Mouse (Mus musculus): ENCODE results near the gene Cfl1. TPM values are rescaled to one million over a fixed set of nuclear protein-coding genes. Genes with fewer than 3 reads are reported as not detected.

Cfl1 gene
- polyA plus RNA-seq, 1 experiment from 2014 or later = 2,278 TPM

GRCm38 (mm10) chr19:5512091-5513004, 22.1 kb downstream of the Cfl1 start:
- WGBS = 83% methylated on average over 12 of the region's 12 CpGs
- Histone ChIP-seq H3K9ac (no peak overlapping the region), H3K4me3 (replicated peaks) (no peak overlapping the region), H3K27me3 (no peaks in the 10 kb centered on the region), H3K4me2 (replicated peaks) (no peak overlapping the region), H3K4me1 (peaks cover 18% of the 10 kb centered on the region), H3K36me3 (no peaks in the 10 kb centered on the region), H3K27ac (replicated peaks) (no peak overlapping the region), H3K9me3 (replicated peaks) (no peaks in the 10 kb centered on the region)
- no peak for ATAC-seq (ENCODE audit: insufficient number of reproducible peaks, low FRiP score, low TSS enrichment, low read depth)

DNA sequence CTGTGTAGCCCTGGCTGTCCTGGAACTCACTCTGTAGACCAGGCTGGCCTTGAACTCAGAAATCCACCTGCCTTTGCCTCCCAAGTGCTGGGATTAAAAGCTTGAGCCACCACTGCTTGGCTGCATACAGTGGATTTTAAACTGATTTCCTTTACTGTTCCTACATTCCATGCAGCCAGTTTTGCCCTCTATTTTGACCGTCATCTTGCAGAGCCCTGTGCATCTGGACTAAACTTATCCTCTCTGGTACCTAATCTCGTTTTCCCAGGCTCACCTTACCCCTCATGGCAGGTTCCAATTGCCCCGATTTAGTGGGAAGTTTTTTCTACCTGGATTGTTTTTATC, 22.7 kb downstream of the Cfl1 start:
- no peak for ATAC-seq (ENCODE audit: insufficient number of reproducible peaks, low FRiP score, low TSS enrichment, low read depth)

GRCm38 (mm10) chr19:5515840-5516777, 25.9 kb downstream of the Cfl1 start:
- Histone ChIP-seq H3K4me3 (replicated peaks) (no peak overlapping the region), H3K27ac (replicated peaks) (no peak overlapping the region), H3K9ac (no peak overlapping the region), H3K4me1 (peaks cover 2% of the 10 kb centered on the region; the same call in 1 of the 2 replicates), H3K36me3 (no peaks in the 10 kb centered on the region), H3K27me3 (no peaks in the 10 kb centered on the region), H3K9me3 (replicated peaks) (no peaks in the 10 kb centered on the region), H3K4me2 (replicated peaks) (no peak overlapping the region)
- 83% methylated on average over 7 of the region's 7 CpGs for WGBS
- no peak for ATAC-seq (ENCODE audit: insufficient number of reproducible peaks, low FRiP score, low TSS enrichment, low read depth)

More for the DNA sequence above, 22.7 kb downstream of the Cfl1 start:
- WGBS = 80% methylated on average over 3 of the region's 3 CpGs
- Histone ChIP-seq H3K9me3 (replicated peaks) (no peaks in the 10 kb centered on the region), H3K4me1 (peaks cover 18% of the 10 kb centered on the region), H3K9ac (no peak overlapping the region), H3K4me2 (replicated peaks) (no peak overlapping the region), H3K27me3 (no peaks in the 10 kb centered on the region), H3K36me3 (no peaks in the 10 kb centered on the region), H3K4me3 (replicated peaks) (no peak overlapping the region), H3K27ac (replicated peaks) (no peak overlapping the region)

- H3K36me3 ChIP-seq = no peaks in the 10 kb centered on the region
- 75% methylated on average over 8 of the region's 8 CpGs for WGBS
- no peak for ATAC-seq (ENCODE audit: insufficient number of reproducible peaks, low FRiP score, low TSS enrichment, low read depth)
Observed at GRCm38 (mm10) chr19:5516906-5517505, 26.8 kb downstream of the Cfl1 start.

GRCm38 (mm10) chr19:5518721-5519120, 28.5 kb downstream of the Cfl1 start:
- Histone ChIP-seq H3K9me3 (replicated peaks) (no peaks in the 10 kb centered on the region), H3K9ac (no peak overlapping the region), H3K36me3 (no peaks in the 10 kb centered on the region), H3K27ac (replicated peaks) (no peak overlapping the region), H3K4me1 (no peaks in the 10 kb centered on the region), H3K27me3 (no peaks in the 10 kb centered on the region), H3K4me2 (replicated peaks) (no peak overlapping the region), H3K4me3 (replicated peaks) (no peak overlapping the region)
- ATAC-seq (ENCODE audit: insufficient number of reproducible peaks, low FRiP score, low TSS enrichment, low read depth) = no peak
- 85% methylated on average over 3 of the region's 3 CpGs for WGBS

More at GRCm38 (mm10) chr19:5516906-5517505, 26.8 kb downstream of the Cfl1 start:
- Histone ChIP-seq H3K9ac (no peak overlapping the region), H3K4me1 (no peaks in the 10 kb centered on the region), H3K27ac (replicated peaks) (no peak overlapping the region), H3K4me2 (replicated peaks) (no peak overlapping the region), H3K4me3 (replicated peaks) (no peak overlapping the region), H3K27me3 (no peaks in the 10 kb centered on the region), H3K9me3 (replicated peaks) (no peaks in the 10 kb centered on the region)

DNA sequence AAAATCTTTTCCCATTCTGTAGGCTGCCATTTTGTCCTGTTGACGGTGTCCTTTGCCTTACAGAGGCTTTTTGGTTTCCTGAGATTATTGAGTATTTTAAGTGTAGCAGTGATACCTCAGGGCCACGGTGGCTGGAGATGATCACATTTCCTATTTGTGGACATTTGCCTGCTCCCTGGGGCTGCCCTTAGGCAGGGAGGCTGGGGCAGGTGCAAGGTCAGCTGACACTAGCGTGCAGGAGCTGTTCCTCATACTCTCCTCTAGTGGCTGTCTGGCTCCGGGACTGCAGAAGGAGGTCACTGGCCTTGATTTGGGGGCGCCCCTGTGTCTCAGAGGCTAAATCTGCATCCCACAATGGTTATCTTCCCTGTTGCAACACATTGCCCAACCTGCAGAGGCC, 34.9 kb downstream of the Cfl1 start:
- Histone ChIP-seq H3K27ac (replicated peaks) (no peak overlapping the region), H3K9ac (no peak overlapping the region)
- 70% methylated on average over 5 of the region's 5 CpGs for WGBS

DNA sequence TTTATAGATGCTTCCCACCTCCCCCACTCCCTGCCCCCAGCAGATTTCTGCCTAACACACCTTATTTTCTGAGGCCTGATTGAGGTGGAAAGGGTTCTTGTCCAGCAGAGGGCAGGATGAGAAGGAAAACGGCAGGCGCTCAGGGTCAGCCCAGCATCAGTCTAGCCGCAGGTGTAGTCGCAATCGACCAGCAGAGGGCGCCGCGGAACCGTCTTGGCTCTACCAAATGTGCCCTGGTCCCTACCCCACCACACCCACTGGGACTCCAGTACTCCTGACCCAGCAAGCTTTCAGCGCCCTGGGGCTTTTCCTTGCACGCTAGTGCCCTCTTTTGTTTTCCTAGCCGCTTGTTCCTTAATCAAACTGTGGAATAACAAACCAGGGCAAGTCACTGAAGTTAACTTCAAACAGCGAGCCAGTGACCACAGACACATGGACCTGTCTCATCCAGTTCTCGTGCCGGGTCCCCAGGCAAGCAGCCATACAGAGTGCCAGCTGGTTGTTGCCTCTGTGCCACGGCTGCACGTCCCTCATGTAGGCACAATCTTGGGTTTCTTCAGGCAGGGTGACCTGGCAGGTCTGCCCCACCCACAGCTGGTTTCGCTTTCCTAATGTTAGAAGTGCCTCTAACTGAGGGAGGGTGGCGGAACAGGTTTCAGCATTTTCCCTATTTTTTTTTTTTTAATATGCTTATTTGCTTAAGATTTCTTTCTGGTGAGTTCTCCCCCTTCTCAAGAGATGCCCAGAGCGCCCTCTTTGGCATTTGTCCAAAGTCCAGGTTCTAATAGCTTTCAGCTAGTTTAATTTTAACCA, 39.3 kb downstream of the Cfl1 start:
- H3K36me3 ChIP-seq = no peaks in the 10 kb centered on the region
- peaks cover 18% of the 10 kb centered on the region for H3K4me1 ChIP-seq
- peaks cover 3% of the 10 kb centered on the region; the same call in 1 of the 2 replicates for H3K27me3 ChIP-seq
- ATAC-seq (ENCODE audit: insufficient number of reproducible peaks, low FRiP score, low TSS enrichment, low read depth) = peak; percentile 92
- WGBS = 6% methylated on average over 20 of the region's 20 CpGs
- no peaks in the 10 kb centered on the region for H3K9me3 ChIP-seq (replicated peaks)
- peak overlapping the region; percentile 32 for H3K4me3 ChIP-seq (replicated peaks)
- H3K27ac ChIP-seq (replicated peaks) = peak overlapping the region; percentile 77
- H3K4me2 ChIP-seq (replicated peaks) = peak overlapping the region; percentile 49
- no peak overlapping the region for H3K9ac ChIP-seq

More for the DNA sequence above, 34.9 kb downstream of the Cfl1 start:
- peaks cover 15% of the 10 kb centered on the region for H3K4me1 ChIP-seq
- H3K36me3 ChIP-seq = no peaks in the 10 kb centered on the region
- H3K27me3 ChIP-seq = peaks cover under 1% of the 10 kb centered on the region; the same call in 1 of the 2 replicates
- no peak for ATAC-seq (ENCODE audit: insufficient number of reproducible peaks, low FRiP score, low TSS enrichment, low read depth)
- H3K4me2 ChIP-seq (replicated peaks) = no peak overlapping the region
- no peaks in the 10 kb centered on the region for H3K9me3 ChIP-seq (replicated peaks)
- no peak overlapping the region for H3K4me3 ChIP-seq (replicated peaks)

GRCm38 (mm10) chr19:5530138-5530524, 39.9 kb downstream of the Cfl1 start:
- Histone ChIP-seq H3K4me1 (peaks cover 18% of the 10 kb centered on the region), H3K9ac (no peak overlapping the region), H3K4me2 (replicated peaks) (peak overlapping the region; percentile 49), H3K4me3 (replicated peaks) (peak overlapping the region; percentile 32), H3K27ac (replicated peaks) (peak overlapping the region; percentile 77), H3K36me3 (no peaks in the 10 kb centered on the region), H3K27me3 (peaks cover 3% of the 10 kb centered on the region; the same call in 1 of the 2 replicates), H3K9me3 (replicated peaks) (no peaks in the 10 kb centered on the region)
- ATAC-seq (ENCODE audit: insufficient number of reproducible peaks, low FRiP score, low TSS enrichment, low read depth) = no peak
- WGBS = 42% methylated on average over 7 of the region's 7 CpGs

DNA sequence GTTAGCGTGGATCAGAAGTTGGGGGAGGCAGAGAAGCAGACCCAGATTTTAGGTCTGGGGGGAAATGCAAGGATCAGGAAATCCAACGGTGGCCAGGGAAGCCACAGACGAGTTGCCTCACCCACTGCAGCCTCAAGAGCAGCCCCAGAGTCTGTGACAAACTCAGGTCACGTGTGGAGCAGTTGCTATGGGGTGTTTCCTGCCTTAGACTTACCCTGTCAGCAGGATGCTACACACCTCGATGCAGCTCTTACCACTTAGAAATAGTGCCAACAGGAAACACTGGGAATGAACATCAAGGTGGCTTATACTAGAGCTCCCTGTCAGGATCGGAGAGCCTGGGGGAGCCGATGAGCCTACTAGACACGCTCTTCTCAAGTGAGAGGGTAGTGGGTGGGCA, 42.3 kb downstream of the Cfl1 start:
- Histone ChIP-seq H3K4me3 (replicated peaks) (no peak overlapping the region), H3K4me2 (replicated peaks) (no peak overlapping the region), H3K9me3 (replicated peaks) (no peaks in the 10 kb centered on the region), H3K9ac (no peak overlapping the region), H3K27ac (replicated peaks) (0 out of 2 replicates have a peak overlapping the region, but pooled peaks have one; percentile 17), H3K36me3 (no peaks in the 10 kb centered on the region), H3K27me3 (peaks cover 3% of the 10 kb centered on the region; the same call in 1 of the 2 replicates), H3K4me1 (peaks cover 18% of the 10 kb centered on the region)
- WGBS = 53% methylated on average over 8 of the region's 8 CpGs
- ATAC-seq (ENCODE audit: insufficient number of reproducible peaks, low FRiP score, low TSS enrichment, low read depth) = no peak

GRCm38 (mm10) chr19:5538786-5539185, 48.5 kb downstream of the Cfl1 start:
- Histone ChIP-seq H3K36me3 (no peaks in the 10 kb centered on the region), H3K27me3 (no peaks in the 10 kb centered on the region), H3K4me1 (peaks cover 14% of the 10 kb centered on the region; the same call in 1 of the 2 replicates), H3K9me3 (replicated peaks) (no peaks in the 10 kb centered on the region), H3K9ac (no peak overlapping the region), H3K27ac (replicated peaks) (peak overlapping the region; percentile 69), H3K4me2 (replicated peaks) (no peak overlapping the region), H3K4me3 (replicated peaks) (no peak overlapping the region)
- 58% methylated on average over 8 of the region's 8 CpGs for WGBS
- ATAC-seq (ENCODE audit: insufficient number of reproducible peaks, low FRiP score, low TSS enrichment, low read depth) = no peak
